Mouse (Mus musculus) inflammation-experienced regulatory T-cells, adult 16 weeks (primary cell): ENCODE measurements around the gene Olfr1295. TPM values are rescaled to one million over a fixed set of nuclear protein-coding genes. Genes with fewer than 3 reads are reported as not detected.

Experiments
- polyA plus RNA-seq: library from polyadenylated mRNA; unstranded; fragments of 100-300 nt; shearing (Covaris generic); gene quantifications from one replicate; pipeline ENCODE4 v1.2.1, GENCODE M21; 2017

Gene Olfr1295
- not detected for polyA plus RNA-seq

GRCm38 (mm10) chr2:111569581-111569980 is at the start of gene Olfr1295:
Gene Olfr1295 (minus strand): TSS chr2:111569681.

DNA sequence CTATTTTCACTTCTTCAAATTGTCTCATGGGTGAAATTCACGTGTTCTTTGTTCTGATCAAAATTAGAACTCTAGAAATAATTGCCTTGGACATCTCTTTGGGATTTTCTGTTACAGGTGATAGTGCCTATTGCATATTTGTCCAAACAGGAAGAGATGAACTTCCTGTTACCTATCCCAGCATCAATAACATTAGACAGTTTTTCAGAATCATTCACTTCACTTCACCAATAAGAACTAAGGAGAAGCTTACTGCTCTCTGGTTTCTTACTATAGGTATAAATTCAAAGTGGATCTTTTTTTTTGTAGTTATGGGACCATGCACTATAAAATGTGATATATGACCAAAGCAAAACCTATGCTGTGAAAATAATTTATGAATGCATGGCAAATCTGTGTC is 29.3 kb downstream of the Olfr1295 start, which contains the start of gene Olfr1294:
Olfr1294 (minus strand) TSS at position 101 of the 400 bp plus-strand sequence.

DNA sequence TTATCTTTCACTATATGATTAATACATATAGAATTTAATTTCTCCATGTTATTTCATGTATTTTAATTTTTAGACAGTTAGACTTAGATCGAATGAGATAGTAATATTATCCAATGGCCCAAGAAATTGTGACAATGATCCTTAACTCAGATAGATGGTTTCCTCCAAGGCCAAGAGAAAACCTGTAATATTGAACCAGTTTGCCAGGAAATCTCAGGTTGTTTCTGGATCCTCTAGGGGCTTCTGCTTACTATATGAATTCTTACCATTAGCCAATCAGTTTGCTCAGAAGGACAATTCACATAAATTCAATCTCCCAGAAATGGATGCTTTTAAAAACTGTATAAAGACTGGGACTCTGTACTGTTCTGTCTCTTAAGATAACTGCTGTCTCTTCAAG is 44.6 kb downstream of the Olfr1295 start, which contains the start of gene Olfr1293-ps:
Olfr1293-ps (plus strand) TSS at position 301 of the 400 bp plus-strand sequence.

Other genes starting within 250 kb of the Olfr1295 start
- not detected for gene Olfr1281, start 243.2 kb downstream of the Olfr1295 start, polyA plus RNA-seq
- gene Olfr1282, start 233.6 kb downstream of the Olfr1295 start, polyA plus RNA-seq: not detected
- gene Olfr1283, start 202.9 kb downstream of the Olfr1295 start, polyA plus RNA-seq: not detected
- not detected for gene Olfr1284, start 194.2 kb downstream of the Olfr1295 start, polyA plus RNA-seq
- gene Olfr1286, start 146.6 kb downstream of the Olfr1295 start, polyA plus RNA-seq: not detected
- gene Olfr1287, start 120.5 kb downstream of the Olfr1295 start, polyA plus RNA-seq: not detected
- gene Olfr1288, start 95.6 kb downstream of the Olfr1295 start, polyA plus RNA-seq: not detected
- gene Olfr1289, start 88.9 kb downstream of the Olfr1295 start, polyA plus RNA-seq: not detected
- gene Olfr1290, start 75.9 kb downstream of the Olfr1295 start, polyA plus RNA-seq: not detected
- gene Olfr1291-ps1, start 72.5 kb downstream of the Olfr1295 start, polyA plus RNA-seq: not detected
- not detected for gene Olfr1293-ps, start 44.5 kb downstream of the Olfr1295 start, polyA plus RNA-seq
- not detected for gene Olfr1294, start 29.4 kb downstream of the Olfr1295 start, polyA plus RNA-seq
- gene Olfr1297, start 56.8 kb upstream of the Olfr1295 start, polyA plus RNA-seq: not detected
- not detected for gene Olfr1298, start 79.5 kb upstream of the Olfr1295 start, polyA plus RNA-seq
- not detected for gene Olfr1299, start 91.7 kb upstream of the Olfr1295 start, polyA plus RNA-seq
- not detected for gene Olfr1301, start 181.3 kb upstream of the Olfr1295 start, polyA plus RNA-seq
- not detected for gene Olfr1302, start 207.7 kb upstream of the Olfr1295 start, polyA plus RNA-seq